Mouse (Mus musculus): ENCODE results near the gene Actl11. TPM values are rescaled to one million over a fixed set of nuclear protein-coding genes. Genes with fewer than 3 reads are reported as not detected.

Actl11 gene
- polyA plus RNA-seq, 1 experiment from 2014 or later, result not detected

DNA sequence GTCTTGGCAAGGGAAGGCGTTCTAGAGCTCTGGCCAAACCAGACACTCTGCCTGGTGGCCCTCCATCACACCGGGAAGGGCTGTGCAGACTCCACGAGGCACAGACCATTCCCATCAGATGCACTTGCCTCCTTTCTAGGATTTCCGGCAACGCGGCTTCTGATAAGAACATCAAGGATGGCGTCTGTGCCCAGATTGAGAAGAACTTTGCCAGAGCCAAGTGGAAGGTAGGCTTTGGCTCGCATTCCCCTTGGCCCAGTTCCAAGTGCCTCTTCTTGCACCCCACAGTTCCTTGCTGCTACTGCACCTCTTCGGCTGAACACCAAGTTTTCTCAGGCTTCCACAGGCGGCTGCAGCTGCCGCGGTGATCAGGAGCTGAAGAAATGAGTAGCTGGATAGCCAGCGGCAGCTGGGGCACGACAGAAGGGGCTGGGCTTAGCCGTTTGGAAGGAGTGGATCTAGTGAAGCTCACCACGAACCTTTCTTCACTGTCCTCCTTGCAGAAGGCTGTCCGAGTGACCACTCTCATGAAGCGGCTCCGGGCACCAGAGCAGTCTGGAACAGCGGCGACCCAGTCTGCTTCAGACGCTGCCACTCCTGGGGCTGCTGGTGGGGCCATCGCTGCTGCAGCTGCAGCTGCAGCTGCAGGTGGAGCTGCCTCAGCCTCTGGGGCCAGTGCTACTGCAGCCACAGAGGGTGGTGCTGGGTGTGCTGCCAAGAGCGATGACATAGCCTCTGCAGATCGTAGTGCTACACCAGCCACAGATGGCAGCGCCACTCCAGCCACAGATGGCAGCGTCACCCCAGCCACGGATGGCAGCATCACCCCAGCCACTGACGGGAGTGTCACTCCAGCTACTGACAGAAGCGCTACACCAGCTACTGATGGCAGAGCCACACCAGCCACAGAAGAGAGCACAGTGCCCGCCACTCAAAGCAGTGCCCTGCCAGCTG is 19.2 kb downstream of the Actl11 start:
- 77% methylated on average over 31 of the region's 31 CpGs for WGBS
- H3K4me1 ChIP-seq, result peaks cover 18% of the 10 kb centered on the region
- H3K9me3 ChIP-seq, result no peaks in the 10 kb centered on the region
- ATAC-seq (ENCODE audit: extremely low read depth, insufficient number of reproducible peaks, low FRiP score, low TSS enrichment), result no peak
- H3K9ac ChIP-seq, result no peak overlapping the region
- H3K4me2 ChIP-seq, result no peak overlapping the region
- H3K36me3 ChIP-seq, result no peaks in the 10 kb centered on the region
- H3K27me3 ChIP-seq (replicated peaks), result no peaks in the 10 kb centered on the region
- H3K27ac ChIP-seq (replicated peaks), result no peak overlapping the region
- no peak overlapping the region for H3K4me3 ChIP-seq

DNA sequence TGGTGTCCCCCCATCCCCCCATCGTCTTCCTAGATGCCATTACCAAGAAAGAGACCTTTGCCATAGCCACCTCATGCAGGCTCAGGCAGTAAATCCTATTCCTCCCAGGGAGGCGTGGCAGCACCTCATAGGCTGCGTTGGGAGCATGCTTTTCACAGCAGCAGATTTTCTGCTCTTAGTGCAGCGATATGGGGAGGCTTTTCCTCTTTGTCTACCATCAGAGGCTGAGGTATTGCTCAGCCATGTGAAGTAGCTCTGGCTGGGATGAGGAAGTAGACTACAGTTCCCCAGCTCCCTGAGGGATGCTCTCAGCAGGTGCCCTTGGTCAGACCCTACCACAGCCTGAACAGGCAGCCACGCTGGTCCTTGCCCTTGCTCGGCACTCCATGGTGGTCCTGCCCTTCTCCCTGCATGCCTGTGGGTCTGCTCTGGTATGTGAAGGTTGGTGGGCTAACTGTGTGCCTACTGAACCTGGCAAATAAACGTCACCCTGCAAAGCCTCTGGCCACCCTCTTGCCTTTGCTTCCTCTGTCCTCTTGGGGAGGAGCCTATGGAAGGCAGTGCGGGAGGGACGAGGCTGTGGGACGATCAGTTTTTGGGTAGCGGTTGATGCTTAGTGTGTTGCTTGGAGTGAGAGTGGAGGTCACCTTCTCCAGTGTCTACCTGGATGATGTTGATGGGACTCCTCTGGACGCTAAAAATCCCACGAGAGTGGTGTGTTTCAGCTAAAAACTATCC is 21.1 kb downstream of the Actl11 start:
- no peaks in the 10 kb centered on the region for H3K36me3 ChIP-seq
- ATAC-seq (ENCODE audit: extremely low read depth, insufficient number of reproducible peaks, low FRiP score, low TSS enrichment), result no peak
- H3K9me3 ChIP-seq, result no peaks in the 10 kb centered on the region
- WGBS, result 76% methylated on average over 13 of the region's 13 CpGs
- H3K27me3 ChIP-seq (replicated peaks), result no peaks in the 10 kb centered on the region
- no peak overlapping the region for H3K4me3 ChIP-seq
- H3K4me1 ChIP-seq, result peaks cover 18% of the 10 kb centered on the region
- H3K27ac ChIP-seq (replicated peaks), result no peak overlapping the region
- H3K4me2 ChIP-seq, result no peak overlapping the region
- 0 out of 2 replicates have a peak overlapping the region, but pooled peaks have one; percentile 1 for H3K9ac ChIP-seq

- 91% methylated on average over 10 of the region's 10 CpGs for WGBS
- peak within 1 kb of the TSS; percentile 90 for H3K4me2 ChIP-seq
- H3K4me3 ChIP-seq, result peak within 1 kb of the TSS; percentile 72
- peaks cover 18% of the 10 kb centered on the region for H3K4me1 ChIP-seq
- H3K9ac ChIP-seq, result peak within 1 kb of the TSS; percentile 85
- H3K27me3 ChIP-seq (replicated peaks), result no peaks in the 10 kb centered on the region
- no peaks in the 10 kb centered on the region for H3K9me3 ChIP-seq
- no peaks in the 10 kb centered on the region for H3K36me3 ChIP-seq
- ATAC-seq (ENCODE audit: extremely low read depth, insufficient number of reproducible peaks, low FRiP score, low TSS enrichment), result no peak
- H3K27ac ChIP-seq (replicated peaks), result peak within 1 kb of the TSS; percentile 68
Observed at GRCm38 (mm10) chr9:107949922-107950235, 21.6 kb downstream of the Actl11 start, which contains the start of gene Traip. Gene Traip (plus strand): TSS chr9:107950136.

GRCm38 (mm10) chr9:107950460-107951355 is 22.4 kb downstream of the Actl11 start:
- ATAC-seq (ENCODE audit: extremely low read depth, insufficient number of reproducible peaks, low FRiP score, low TSS enrichment), result peak; percentile 55; the same call in 1 of the 2 replicates
- Histone ChIP-seq H3K4me2 (peak overlapping the region; percentile 90), H3K36me3 (0 out of 2 replicates have a peak, but pooled peaks cover 3% of the 10 kb centered on the region), H3K27me3 (replicated peaks) (no peaks in the 10 kb centered on the region), H3K4me3 (peak overlapping the region; percentile 72), H3K9ac (peak overlapping the region; percentile 85), H3K9me3 (no peaks in the 10 kb centered on the region), H3K27ac (replicated peaks) (peak overlapping the region; percentile 68), H3K4me1 (peaks cover 23% of the 10 kb centered on the region)
- WGBS, result 19% methylated on average over 45 of the region's 45 CpGs

DNA sequence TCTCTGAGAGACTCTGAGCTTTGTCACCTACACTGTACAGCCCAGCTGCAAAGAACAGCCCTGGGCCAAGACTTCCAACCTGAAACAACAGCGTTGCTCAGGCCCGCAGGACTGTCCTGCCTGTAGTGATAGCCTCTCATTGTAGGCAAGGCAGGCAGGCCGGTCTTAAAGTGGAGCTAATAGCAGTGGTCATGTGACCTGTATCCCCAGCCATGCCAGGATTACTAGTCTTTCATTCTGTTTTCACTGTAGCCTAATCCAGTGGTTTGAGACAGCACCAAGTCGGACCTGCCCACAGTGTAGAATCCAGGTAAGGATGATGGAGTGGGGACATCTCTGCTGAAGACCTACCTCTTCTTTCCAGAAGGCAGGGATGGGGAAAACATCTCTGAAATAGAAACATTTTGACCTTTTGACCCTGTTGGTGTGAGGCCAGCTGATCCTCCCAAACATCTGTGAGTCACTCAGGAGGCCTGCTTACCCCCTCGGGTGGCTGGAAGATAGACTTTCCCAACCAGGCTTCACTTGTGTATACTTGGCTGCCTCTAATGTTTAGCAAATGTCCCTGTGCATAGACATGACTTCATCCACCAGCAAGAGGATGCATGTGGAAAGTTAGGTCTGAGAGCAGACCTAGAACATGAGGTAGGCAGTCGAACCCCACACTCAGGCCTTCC is 27.5 kb downstream of the Actl11 start:
- Histone ChIP-seq H3K9me3 (no peaks in the 10 kb centered on the region), H3K9ac (no peak overlapping the region), H3K27me3 (replicated peaks) (no peaks in the 10 kb centered on the region), H3K4me2 (no peak overlapping the region), H3K36me3 (peaks cover 43% of the 10 kb centered on the region), H3K27ac (replicated peaks) (no peak overlapping the region), H3K4me3 (no peak overlapping the region), H3K4me1 (peaks cover 20% of the 10 kb centered on the region)
- WGBS, result 62% methylated on average over 6 of the region's 6 CpGs
- no peak for ATAC-seq (ENCODE audit: extremely low read depth, insufficient number of reproducible peaks, low FRiP score, low TSS enrichment)

- Histone ChIP-seq H3K9ac (no peak overlapping the region), H3K27ac (replicated peaks) (no peak overlapping the region), H3K9me3 (no peaks in the 10 kb centered on the region), H3K4me3 (no peak overlapping the region), H3K4me1 (peaks cover 17% of the 10 kb centered on the region), H3K4me2 (no peak overlapping the region), H3K36me3 (peaks cover 56% of the 10 kb centered on the region), H3K27me3 (replicated peaks) (no peaks in the 10 kb centered on the region)
- WGBS, result 63% methylated on average over 6 of the region's 6 CpGs
- no peak for ATAC-seq (ENCODE audit: extremely low read depth, insufficient number of reproducible peaks, low FRiP score, low TSS enrichment)
Observed at GRCm38 (mm10) chr9:107957141-107957540, 28.9 kb downstream of the Actl11 start.

DNA sequence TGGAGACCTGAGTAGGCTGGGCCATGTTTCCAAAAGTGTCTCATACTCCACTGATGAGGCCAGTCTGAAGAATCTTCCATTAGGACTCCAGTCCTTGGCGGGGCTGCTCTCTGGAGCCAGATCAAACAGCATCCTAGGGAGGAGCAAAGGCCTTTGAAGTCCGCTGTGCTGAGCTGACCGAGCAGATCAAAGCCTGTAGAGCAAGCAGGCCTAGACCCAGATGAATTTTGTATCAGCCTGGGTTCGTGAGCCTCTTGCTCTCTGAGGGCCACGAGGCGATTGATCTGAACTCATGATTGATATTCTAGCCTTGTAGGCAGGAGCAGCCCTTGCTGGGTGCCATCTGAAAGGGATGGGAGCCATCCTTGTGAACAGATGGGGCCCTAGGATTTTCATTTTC is 31.6 kb downstream of the Actl11 start:
- no peak for ATAC-seq (ENCODE audit: extremely low read depth, insufficient number of reproducible peaks, low FRiP score, low TSS enrichment)
- H3K27me3 ChIP-seq (replicated peaks), result no peaks in the 10 kb centered on the region
- H3K4me3 ChIP-seq, result no peak overlapping the region
- whole genome bisulfite sequencing, result 57% methylated on average over 6 of the region's 6 CpGs
- H3K36me3 ChIP-seq, result peaks cover 68% of the 10 kb centered on the region
- no peak overlapping the region for H3K9ac ChIP-seq
- H3K27ac ChIP-seq (replicated peaks), result no peak overlapping the region
- peaks cover 26% of the 10 kb centered on the region for H3K4me1 ChIP-seq
- no peaks in the 10 kb centered on the region for H3K9me3 ChIP-seq
- no peak overlapping the region for H3K4me2 ChIP-seq

DNA sequence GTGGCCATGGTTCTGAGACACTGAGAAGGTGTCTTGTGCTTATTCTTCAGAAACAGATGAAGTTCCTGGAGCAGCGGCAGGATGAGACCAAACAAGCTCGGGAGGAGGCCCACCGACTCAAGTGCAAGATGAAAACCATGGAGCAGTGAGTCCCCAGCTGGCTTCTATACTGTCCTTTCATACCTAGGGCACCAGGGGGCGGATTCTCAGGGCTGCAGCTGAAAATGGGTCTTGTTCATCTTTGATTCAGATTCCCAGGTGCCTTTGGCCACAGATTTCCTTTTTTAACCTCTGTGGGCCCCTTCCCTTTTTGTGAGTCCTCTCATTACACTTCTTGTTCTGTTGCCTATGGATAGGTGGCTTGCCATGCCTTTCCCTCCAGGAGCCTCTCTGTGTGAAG is 32.7 kb downstream of the Actl11 start:
- Histone ChIP-seq H3K9me3 (no peaks in the 10 kb centered on the region), H3K9ac (no peak overlapping the region), H3K4me1 (peaks cover 19% of the 10 kb centered on the region), H3K4me3 (no peak overlapping the region), H3K27me3 (replicated peaks) (no peaks in the 10 kb centered on the region), H3K36me3 (peaks cover 69% of the 10 kb centered on the region), H3K27ac (replicated peaks) (no peak overlapping the region), H3K4me2 (no peak overlapping the region)
- 84% methylated on average over 4 of the region's 4 CpGs for WGBS
- no peak for ATAC-seq (ENCODE audit: extremely low read depth, insufficient number of reproducible peaks, low FRiP score, low TSS enrichment)

DNA sequence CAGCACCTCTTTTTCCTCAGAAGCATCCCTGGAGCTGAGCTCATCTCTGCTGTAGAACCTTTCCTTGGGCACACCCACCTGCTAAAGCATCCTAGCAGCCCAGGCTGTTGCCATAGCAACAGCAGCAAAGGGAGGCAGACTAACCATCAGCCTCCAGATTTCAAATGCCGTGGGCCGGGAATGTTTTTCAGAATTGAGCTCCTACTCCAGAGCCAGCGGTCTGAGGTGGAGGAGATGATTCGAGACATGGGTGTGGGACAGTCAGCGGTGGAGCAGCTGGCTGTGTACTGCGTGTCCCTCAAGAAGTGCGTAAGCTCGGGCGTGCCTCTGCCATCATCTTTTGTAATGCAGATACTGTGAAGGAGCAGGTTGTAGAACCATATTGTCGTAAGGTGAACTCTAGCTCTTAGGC is 33.1 kb downstream of the Actl11 start:
- 85% methylated on average over 10 of the region's 10 CpGs for WGBS
- Histone ChIP-seq H3K4me2 (no peak overlapping the region), H3K9me3 (no peaks in the 10 kb centered on the region), H3K4me1 (peaks cover 19% of the 10 kb centered on the region), H3K27ac (replicated peaks) (no peak overlapping the region), H3K4me3 (no peak overlapping the region), H3K27me3 (replicated peaks) (no peaks in the 10 kb centered on the region), H3K36me3 (peaks cover 69% of the 10 kb centered on the region), H3K9ac (no peak overlapping the region)
- ATAC-seq (ENCODE audit: extremely low read depth, insufficient number of reproducible peaks, low FRiP score, low TSS enrichment), result no peak

- no peaks in the 10 kb centered on the region for H3K27me3 ChIP-seq (replicated peaks)
- no peak overlapping the region for H3K9ac ChIP-seq
- H3K27ac ChIP-seq (replicated peaks), result no peak overlapping the region
- no peak for ATAC-seq (ENCODE audit: extremely low read depth, insufficient number of reproducible peaks, low FRiP score, low TSS enrichment)
- 47% methylated on average over 5 of the region's 5 CpGs for WGBS
- H3K4me2 ChIP-seq, result no peak overlapping the region
- H3K4me1 ChIP-seq, result peaks cover 22% of the 10 kb centered on the region
- peaks cover 64% of the 10 kb centered on the region for H3K36me3 ChIP-seq
- no peak overlapping the region for H3K4me3 ChIP-seq
- H3K9me3 ChIP-seq, result no peaks in the 10 kb centered on the region
Observed at GRCm38 (mm10) chr9:107961881-107962280, 33.6 kb downstream of the Actl11 start.
